Mouse (Mus musculus): ENCODE results near the gene Arrdc5. TPM values are rescaled to one million over a fixed set of nuclear protein-coding genes. Genes with fewer than 3 reads are reported as not detected.

Gene Arrdc5
- total RNA-seq, 2 experiments from 2014 or later, result not detected

DNA sequence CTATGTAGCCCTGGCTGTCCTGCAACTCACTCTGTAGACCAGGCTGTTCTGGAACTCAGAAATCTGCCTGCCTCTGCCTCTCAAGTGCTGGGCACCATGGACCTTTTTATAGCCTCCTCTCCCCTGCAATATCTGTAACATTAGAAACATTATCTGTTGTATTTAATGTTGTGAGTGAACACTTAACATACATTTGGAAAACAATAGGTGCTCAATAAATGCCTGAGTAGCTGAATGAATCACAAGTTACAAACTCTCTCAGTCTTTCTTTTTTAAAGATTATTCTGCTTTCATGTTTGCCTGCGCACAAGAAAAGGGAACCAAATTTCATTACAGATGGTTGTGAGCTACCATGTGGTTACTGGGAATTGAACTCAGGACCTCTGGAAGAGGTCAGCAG is 1.8 kb downstream of the Arrdc5 start:
- no peak for TF ChIP-seq CTCF (IDR thresholded peaks at IDR 0.05)
- Histone ChIP-seq H3K4me3 (no peak overlapping the region), H3K27ac (no peak overlapping the region)
- no peak for DNase-seq
- intact Hi-C loops (cut with DNase I), result no loop called here

DNA sequence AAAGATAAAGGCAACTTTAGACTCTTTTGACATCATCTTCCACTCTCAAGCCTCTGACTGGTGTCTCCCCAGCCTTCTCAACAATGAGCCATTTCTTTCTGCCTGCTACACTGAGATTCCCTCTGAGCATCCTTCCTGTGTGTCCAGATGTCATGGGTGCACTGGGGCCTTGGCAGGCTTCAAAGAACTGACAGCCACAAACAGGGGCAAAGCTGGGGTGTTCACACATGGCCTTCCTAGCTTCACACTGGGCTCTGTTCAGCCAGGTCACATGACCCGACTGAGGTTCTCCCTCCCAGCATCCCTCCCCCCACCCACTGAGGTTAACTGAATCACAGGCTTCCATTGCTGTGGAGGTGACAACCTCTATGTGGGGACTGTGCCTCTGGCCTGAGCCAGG is 3.9 kb downstream of the Arrdc5 start:
- intact Hi-C loops (cut with DNase I), result no loop called here
- H3K27ac ChIP-seq, result no peak overlapping the region
- no peak overlapping the region for H3K4me3 ChIP-seq
- no peak for DNase-seq
- TF ChIP-seq CTCF (IDR thresholded peaks at IDR 0.05), result no peak

DNA sequence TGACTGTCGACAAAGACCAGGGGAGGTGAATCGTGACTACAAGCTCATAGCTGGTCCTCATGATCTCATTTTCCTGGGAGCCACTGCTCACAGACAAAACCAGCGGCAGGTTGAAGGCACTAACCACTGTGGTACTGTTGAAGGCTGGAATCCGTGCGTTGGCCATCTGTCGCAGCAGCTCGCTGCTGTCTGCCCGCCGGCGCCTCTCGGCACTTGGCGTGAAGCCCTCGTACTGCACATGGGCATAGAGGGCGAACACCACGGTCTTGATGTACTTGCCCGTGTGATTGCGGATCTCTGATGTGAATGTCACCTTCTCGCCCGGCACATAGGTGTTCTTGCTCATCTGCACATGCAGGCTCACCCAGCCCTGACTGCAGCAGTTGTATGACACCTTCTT is 5.8 kb downstream of the Arrdc5 start:
- DNase-seq, result peak; percentile 70
- Histone ChIP-seq H3K27ac (peak overlapping the region; percentile 93), H3K4me3 (peak overlapping the region; percentile 72; the same call in 1 of the 2 replicates)
- intact Hi-C loops (cut with DNase I), result no loop called here
- TF ChIP-seq CTCF (IDR thresholded peaks at IDR 0.05), result no peak

DNA sequence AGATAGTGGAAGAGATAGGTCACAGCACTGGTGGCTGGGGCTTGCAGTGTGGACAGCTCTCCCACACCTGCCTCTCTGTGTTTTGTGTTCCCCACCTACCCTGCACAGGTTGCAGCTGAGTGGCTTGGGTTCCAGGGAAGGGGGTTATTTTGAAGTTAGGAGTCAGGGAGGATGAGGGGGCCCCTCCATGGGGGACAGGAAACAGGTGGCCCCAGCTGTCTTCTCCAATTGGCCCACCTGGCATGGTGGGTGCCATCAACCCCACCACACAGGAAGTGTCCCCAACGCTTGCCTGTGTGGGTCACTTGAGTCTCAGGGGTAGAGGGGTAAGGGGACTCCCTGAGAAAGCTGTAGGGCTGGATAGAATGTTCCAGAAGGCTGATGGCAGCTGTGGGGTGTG is 6.8 kb downstream of the Arrdc5 start:
- TF ChIP-seq CTCF (IDR thresholded peaks at IDR 0.05), result no peak
- intact Hi-C loops (cut with DNase I), result loop anchor here (2.0 kb wide), 1 partner anchor 30 kb away; no protein-coding TSS in a partner anchor
- DNase-seq, result no peak
- Histone ChIP-seq H3K27ac (peak overlapping the region; percentile 93), H3K4me3 (peak overlapping the region; percentile 72)

DNA sequence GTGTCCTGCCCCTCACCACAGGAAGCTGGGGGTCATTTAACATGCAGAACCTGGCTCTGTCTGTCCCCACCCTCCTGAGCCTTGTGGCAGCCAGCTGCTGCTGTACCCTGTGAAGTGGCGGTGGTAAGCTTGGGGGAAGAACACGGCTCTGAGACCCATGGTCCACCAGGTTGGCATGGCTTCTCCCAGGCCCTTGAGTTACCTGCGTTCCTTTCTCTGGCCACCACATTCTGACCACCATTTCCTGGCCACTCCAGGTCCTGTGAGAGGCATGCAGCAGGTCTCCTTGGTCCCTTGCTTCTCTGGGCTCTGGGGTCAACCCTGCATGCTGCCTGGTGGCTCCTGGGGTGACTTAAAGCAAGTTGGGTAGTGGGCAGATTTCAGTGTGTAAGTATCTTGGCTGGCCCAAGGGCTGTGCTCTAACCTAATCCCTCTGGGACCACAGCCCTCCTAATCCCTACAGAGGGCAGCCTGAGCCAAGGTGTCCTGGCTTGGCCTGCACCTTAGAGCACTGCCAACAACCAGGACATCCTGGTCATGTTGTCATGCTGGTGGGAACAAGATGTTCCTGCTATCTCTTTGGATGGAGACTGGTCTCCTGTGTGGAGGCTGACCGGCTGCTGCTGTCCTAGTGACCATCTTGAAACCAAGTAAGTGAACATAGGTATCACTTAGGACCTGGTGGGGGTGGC is 7.4 kb downstream of the Arrdc5 start, which contains the start of gene Plin3:
Gene Plin3, minus strand, starts transcription at position 343 of the 692 bp plus-strand sequence.
- intact Hi-C loops (cut with DNase I), result loop anchor here (2.0 kb wide), 1 partner anchor 30 kb away; no protein-coding TSS in a partner anchor
- DNase-seq, result peak; percentile 86
- TF ChIP-seq CTCF (IDR thresholded peaks at IDR 0.05), result no peak
- H3K27ac ChIP-seq, result peak within 1 kb of the TSS; percentile 93
- H3K4me3 ChIP-seq, result peak within 1 kb of the TSS; percentile 72

DNA sequence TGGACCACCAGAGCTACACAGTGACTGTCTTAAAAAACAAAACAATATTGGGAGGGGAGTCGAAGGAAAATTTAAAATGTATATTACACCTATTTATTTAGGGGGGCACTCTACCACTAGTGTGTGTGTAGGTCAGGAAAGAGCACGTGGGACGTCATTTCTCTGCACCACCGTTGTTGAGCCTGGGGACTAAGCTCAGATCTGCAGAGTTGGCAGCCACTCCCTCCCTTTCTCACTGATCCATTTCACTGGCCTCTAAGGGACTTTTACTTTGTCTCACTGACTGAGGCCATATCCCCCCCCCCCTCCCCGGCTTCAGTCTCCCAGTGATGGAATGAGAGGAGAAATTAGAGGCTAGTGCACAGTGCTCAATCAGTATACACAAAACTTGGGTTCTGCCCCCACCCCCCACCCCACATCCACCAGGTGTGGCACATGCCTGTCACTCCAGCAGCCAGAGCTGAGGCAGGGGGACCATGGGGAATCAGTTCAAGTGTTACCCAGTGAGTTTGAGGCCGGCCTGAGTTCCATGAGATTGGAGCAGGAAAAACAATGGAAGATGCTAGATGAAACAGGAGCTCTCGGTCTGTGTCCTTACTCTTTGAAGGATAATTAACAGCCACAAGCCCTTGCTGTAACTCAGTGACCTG is 8.1 kb downstream of the Arrdc5 start:
- no peak for TF ChIP-seq CTCF (IDR thresholded peaks at IDR 0.05)
- DNase-seq, result no peak
- Histone ChIP-seq H3K4me3 (peak overlapping the region; percentile 72), H3K27ac (peak overlapping the region; percentile 93)
- intact Hi-C loops (cut with DNase I), result loop anchor here (2.0 kb wide), 2 partner anchors 29 to 59 kb away; no protein-coding TSS in a partner anchor

DNA sequence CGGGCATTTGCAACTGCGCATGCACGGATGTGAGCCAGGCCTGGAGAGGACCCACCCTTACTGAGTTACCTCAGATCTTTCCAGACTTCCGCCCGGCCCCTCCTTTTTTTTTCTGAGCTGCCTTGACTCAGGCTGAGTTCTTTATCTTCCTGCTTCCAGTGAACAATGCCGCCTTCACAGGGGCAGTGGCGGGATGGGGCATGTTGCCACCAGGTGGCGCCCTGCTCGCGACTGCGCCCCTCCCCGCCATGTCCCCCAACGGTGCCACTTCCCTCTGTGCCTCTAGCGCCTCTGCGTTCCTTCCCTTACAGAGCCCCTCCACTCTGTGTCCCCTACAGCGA is 8.9 kb downstream of the Arrdc5 start:
- H3K27ac ChIP-seq, result peak overlapping the region; percentile 93
- peak; percentile 98 for TF ChIP-seq CTCF (IDR thresholded peaks at IDR 0.05)
- DNase-seq, result peak; percentile 94
- peak overlapping the region; percentile 72 for H3K4me3 ChIP-seq
- intact Hi-C loops (cut with DNase I), result loop anchor here (2.0 kb wide), 1 partner anchor 60 kb away; no protein-coding TSS in a partner anchor

DNA sequence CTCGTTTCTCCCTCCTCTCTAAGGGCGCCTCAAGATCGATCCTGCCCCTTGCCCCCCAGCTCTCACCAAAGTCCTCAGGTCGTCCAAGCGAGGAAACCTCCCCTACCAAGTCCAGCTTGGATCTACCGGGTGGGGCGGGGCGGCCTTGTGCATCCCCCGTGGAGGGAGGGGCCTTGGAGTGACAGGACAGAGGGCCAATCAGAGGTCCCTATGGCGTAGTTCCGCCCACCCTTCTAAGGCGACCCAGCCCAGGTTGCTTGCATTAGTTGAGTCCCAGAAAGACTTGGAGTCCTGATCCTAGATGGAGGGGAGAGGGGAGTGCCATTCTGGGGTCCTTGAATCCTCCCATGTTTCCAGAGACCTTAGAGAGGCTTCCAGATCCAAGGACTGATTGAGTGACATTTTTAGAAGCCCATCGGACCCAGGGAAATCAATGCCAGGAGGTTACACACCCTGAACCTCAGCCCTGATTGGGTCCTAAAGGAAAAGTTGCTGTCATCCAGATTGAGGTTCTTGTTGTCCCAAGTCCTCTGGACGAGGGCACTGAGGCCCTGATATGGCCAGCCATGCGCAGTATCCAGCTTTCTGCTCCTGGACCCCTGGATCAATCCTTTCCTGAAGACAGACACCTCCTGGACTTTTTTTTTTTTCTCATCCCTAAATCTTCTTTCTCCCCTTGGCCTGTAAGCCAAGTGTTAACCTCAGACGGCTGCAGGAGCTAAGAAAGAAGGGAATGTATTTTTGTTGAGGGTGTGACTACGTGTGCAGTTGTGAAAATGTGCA is 9.5 kb downstream of the Arrdc5 start:
- intact Hi-C loops (cut with DNase I), result loop anchor here (2.0 kb wide), 1 partner anchor 60 kb away; no protein-coding TSS in a partner anchor
- H3K4me3 ChIP-seq, result peak overlapping the region; percentile 72
- no peak for TF ChIP-seq CTCF (IDR thresholded peaks at IDR 0.05)
- H3K27ac ChIP-seq, result peak overlapping the region; percentile 93
- DNase-seq, result peak; percentile 96

DNA sequence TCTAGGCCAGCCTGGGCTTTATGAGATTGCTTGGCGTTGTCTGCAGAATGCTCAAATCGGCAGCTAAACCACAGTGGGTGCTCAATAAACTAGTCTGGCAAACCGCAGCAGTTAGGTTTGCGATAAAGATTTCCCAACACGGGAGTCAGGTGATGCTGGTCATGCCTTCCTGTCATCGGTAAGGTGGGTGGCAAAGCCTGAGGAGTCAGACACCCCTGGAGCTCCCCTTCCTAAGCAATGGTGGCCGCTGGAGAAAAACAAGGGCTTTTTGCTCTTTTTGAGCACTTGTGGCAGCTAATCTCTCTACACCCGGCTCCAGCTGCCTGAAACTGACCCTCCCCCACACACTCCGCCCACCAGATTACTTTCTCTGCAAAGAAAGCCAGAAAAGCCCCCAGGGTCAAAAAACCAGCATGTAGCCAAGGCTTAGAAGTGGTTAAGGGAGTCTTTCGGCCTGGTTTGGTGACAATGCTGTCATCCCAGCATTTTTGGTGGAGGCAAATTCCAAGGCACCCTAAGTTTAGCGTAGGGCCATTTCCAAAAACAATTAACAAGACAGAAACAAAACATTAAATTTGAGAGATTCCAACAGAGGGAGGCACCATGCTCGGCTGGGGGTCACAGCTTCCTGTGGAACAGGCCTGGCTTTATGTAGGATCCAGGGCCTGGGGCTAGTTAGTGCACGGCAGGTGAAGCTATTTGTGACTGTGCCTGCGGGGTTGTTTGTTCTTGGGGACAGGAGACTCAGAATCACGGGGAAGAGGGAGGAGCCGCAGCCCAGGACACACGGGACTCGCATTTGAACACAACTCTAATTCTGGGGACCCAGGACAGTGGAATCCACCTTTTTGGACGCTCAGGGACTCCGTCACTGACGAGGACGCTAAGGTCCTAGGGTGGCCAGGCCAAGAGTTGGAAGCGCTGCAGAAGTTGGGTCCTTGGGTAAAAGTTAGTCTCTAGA is 10.4 kb downstream of the Arrdc5 start:
- peak; percentile 64 for DNase-seq
- intact Hi-C loops (cut with DNase I), result loop anchor here (2.0 kb wide), 1 partner anchor 61 kb away; no protein-coding TSS in a partner anchor
- H3K4me3 ChIP-seq, result peak overlapping the region; percentile 72
- H3K27ac ChIP-seq, result peak overlapping the region; percentile 93
- TF ChIP-seq CTCF (IDR thresholded peaks at IDR 0.05), result no peak

DNA sequence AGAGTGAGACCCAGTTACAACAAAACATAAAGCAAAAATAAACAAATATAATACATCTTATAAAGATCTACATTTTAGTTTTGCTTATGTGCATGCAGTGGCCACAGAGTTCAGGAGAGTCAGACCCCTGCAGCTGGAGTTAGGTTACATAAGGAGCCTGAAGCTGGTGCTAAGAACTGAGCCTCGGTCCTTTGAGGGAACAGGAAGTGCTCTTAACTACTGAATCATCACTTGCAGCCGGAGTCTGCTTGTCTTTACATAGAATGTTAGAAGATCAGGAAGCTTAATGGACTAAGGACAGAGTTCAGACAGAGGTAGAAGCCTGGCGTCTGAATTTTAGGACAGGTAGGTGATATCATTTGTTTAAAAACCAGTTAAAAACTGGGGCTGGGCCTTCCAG is 11.2 kb downstream of the Arrdc5 start:
- H3K4me3 ChIP-seq, result peak overlapping the region; percentile 72
- peak overlapping the region; percentile 93 for H3K27ac ChIP-seq
- no peak for TF ChIP-seq CTCF (IDR thresholded peaks at IDR 0.05)
- intact Hi-C loops (cut with DNase I), result no loop called here
- no peak for DNase-seq

DNA sequence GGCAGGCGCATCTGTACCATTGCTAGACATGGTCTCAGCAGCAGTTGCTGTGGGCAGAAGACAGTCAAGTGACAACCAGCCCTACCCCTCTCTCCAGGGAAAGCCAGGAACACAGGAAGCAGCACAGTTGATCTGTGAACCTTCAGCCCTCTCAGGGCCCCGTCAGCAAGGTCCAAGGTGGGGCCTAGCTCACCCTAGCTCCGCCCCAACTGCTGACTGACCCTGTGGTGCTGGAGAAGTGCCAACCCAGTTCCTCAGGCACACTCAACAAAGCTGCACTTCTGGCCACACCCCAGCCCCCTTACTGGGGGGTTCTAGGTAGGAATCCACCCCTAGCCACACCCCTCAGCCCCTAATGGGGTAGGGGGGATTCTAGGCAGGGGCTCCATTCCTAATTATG is 12.3 kb downstream of the Arrdc5 start:
- H3K27ac ChIP-seq, result peak overlapping the region; percentile 93
- H3K4me3 ChIP-seq, result peak overlapping the region; percentile 19
- DNase-seq, result peak; percentile 52
- intact Hi-C loops (cut with DNase I), result no loop called here
- TF ChIP-seq CTCF (IDR thresholded peaks at IDR 0.05), result no peak

Data from gastrocnemius, adult 2 months (tissue).